Mouse (Mus musculus): Measurements from ENCODE around the gene Adcy1. TPM values are rescaled to one million over a fixed set of nuclear protein-coding genes. Genes with fewer than 3 reads are reported as not detected.

Gene Adcy1
- polyA plus RNA-seq, 1 experiment: 0.02 TPM

GRCm38 (mm10) chr11:7069762-7070161 is 6.5 kb downstream of the Adcy1 start:
- H3K27me3 ChIP-seq (ENCODE audit: control insufficient read depth, insufficient read depth, insufficient read length): no peaks in the 10 kb centered on the region
- H3ac ChIP-seq (ENCODE audit: control insufficient read depth, insufficient read length, low read depth): no peak overlapping the region
- H3K36me3 ChIP-seq (ENCODE audit: control insufficient read depth, insufficient read depth): no peaks in the 10 kb centered on the region
- H3K79me2 ChIP-seq (ENCODE audit: control insufficient read depth, insufficient read depth): no peaks in the 10 kb centered on the region
- TF ChIP-seq MYOD1 (IDR thresholded peaks at IDR 0.05; ENCODE audit: control insufficient read depth, insufficient read length, low read depth): no peak
- TF ChIP-seq CEBPB (IDR thresholded peaks at IDR 0.05; ENCODE audit: low read depth): no peak
- TF ChIP-seq FOSL1 (IDR thresholded peaks at IDR 0.05; ENCODE audit: insufficient read depth, low read length, poor library complexity, severe bottlenecking): no peak
- TF ChIP-seq MYOG (IDR thresholded peaks at IDR 0.05; ENCODE audit: control insufficient read depth, extremely low read depth, insufficient read length): no peak
- TF ChIP-seq CTCF (IDR thresholded peaks at IDR 0.05; ENCODE audit: control insufficient read depth, insufficient read depth, insufficient read length): no peak
- no peak for TF ChIP-seq USF1 (IDR thresholded peaks at IDR 0.05; ENCODE audit: low read depth)
- TF ChIP-seq MAX (IDR thresholded peaks at IDR 0.05): no peak
- H3K79me3 ChIP-seq (ENCODE audit: low read depth): no peaks in the 10 kb centered on the region
- H3K4me3 ChIP-seq (ENCODE audit: insufficient read depth, poor library complexity, severe bottlenecking): no peak overlapping the region

- TF ChIP-seq FOSL1 (IDR thresholded peaks at IDR 0.05; ENCODE audit: insufficient read depth, low read length, poor library complexity, severe bottlenecking): no peak
- TF ChIP-seq MAX (IDR thresholded peaks at IDR 0.05): no peak
- TF ChIP-seq USF1 (IDR thresholded peaks at IDR 0.05; ENCODE audit: low read depth): no peak
- no peak for TF ChIP-seq MYOD1 (IDR thresholded peaks at IDR 0.05; ENCODE audit: control insufficient read depth, insufficient read length, low read depth)
- TF ChIP-seq CEBPB (IDR thresholded peaks at IDR 0.05; ENCODE audit: low read depth): no peak
- no peak for TF ChIP-seq MYOG (IDR thresholded peaks at IDR 0.05; ENCODE audit: control insufficient read depth, extremely low read depth, insufficient read length)
- TF ChIP-seq CTCF (IDR thresholded peaks at IDR 0.05; ENCODE audit: control insufficient read depth, insufficient read depth, insufficient read length): no peak
- H3ac ChIP-seq (ENCODE audit: control insufficient read depth, insufficient read length, low read depth): no peak overlapping the region
These were observed 8.3 kb downstream of the Adcy1 start for GRCm38 (mm10) chr11:7071617-7072016.

GRCm38 (mm10) chr11:7073556-7073955 is 10.3 kb downstream of the Adcy1 start:
- Histone ChIP-seq H3K4me3 (ENCODE audit: insufficient read depth, poor library complexity, severe bottlenecking) (no peak overlapping the region), H3K79me2 (ENCODE audit: control insufficient read depth, insufficient read depth) (no peaks in the 10 kb centered on the region), H3K79me3 (ENCODE audit: low read depth) (no peaks in the 10 kb centered on the region), H3K27me3 (ENCODE audit: control insufficient read depth, insufficient read depth, insufficient read length) (no peaks in the 10 kb centered on the region), H3K36me3 (ENCODE audit: control insufficient read depth, insufficient read depth) (no peaks in the 10 kb centered on the region), H3ac (ENCODE audit: control insufficient read depth, insufficient read length, low read depth) (no peak overlapping the region)
- TF ChIP-seq CEBPB (IDR thresholded peaks at IDR 0.05; ENCODE audit: low read depth): no peak
- TF ChIP-seq MAX (IDR thresholded peaks at IDR 0.05): no peak
- no peak for TF ChIP-seq MYOD1 (IDR thresholded peaks at IDR 0.05; ENCODE audit: control insufficient read depth, insufficient read length, low read depth)
- no peak for TF ChIP-seq MYOG (IDR thresholded peaks at IDR 0.05; ENCODE audit: control insufficient read depth, extremely low read depth, insufficient read length)
- TF ChIP-seq CTCF (IDR thresholded peaks at IDR 0.05; ENCODE audit: control insufficient read depth, insufficient read depth, insufficient read length): no peak
- no peak for TF ChIP-seq FOSL1 (IDR thresholded peaks at IDR 0.05; ENCODE audit: insufficient read depth, low read length, poor library complexity, severe bottlenecking)
- no peak for TF ChIP-seq USF1 (IDR thresholded peaks at IDR 0.05; ENCODE audit: low read depth)

More at GRCm38 (mm10) chr11:7071617-7072016, 8.3 kb downstream of the Adcy1 start:
- H3K36me3 ChIP-seq (ENCODE audit: control insufficient read depth, insufficient read depth): no peaks in the 10 kb centered on the region
- no peaks in the 10 kb centered on the region for H3K79me2 ChIP-seq (ENCODE audit: control insufficient read depth, insufficient read depth)
- no peaks in the 10 kb centered on the region for H3K27me3 ChIP-seq (ENCODE audit: control insufficient read depth, insufficient read depth, insufficient read length)
- H3K4me3 ChIP-seq (ENCODE audit: insufficient read depth, poor library complexity, severe bottlenecking): no peak overlapping the region
- no peaks in the 10 kb centered on the region for H3K79me3 ChIP-seq (ENCODE audit: low read depth)

DNA sequence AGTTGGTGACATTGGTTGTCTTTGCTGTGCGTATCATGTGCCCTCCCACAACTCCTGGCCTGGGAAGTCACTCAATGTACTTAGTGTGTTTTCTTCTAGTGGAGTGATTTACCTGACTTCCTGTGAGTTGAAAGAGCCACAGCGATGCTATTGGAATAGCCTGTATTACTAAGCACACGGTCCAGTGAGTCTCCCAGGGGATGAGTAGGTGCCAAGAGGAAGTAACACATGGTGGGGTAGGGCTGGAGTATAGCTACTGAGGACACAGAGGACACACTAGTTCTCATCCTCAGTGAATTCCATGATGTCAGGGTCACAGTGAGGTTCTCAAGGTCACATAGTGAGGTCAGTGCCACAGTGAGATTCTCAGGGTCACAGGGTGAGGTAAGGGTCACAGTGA is 13.2 kb downstream of the Adcy1 start:
- no peaks in the 10 kb centered on the region for H3K36me3 ChIP-seq (ENCODE audit: control insufficient read depth, insufficient read depth)
- H3ac ChIP-seq (ENCODE audit: control insufficient read depth, insufficient read length, low read depth): no peak overlapping the region
- no peaks in the 10 kb centered on the region for H3K27me3 ChIP-seq (ENCODE audit: control insufficient read depth, insufficient read depth, insufficient read length)
- TF ChIP-seq MAX (IDR thresholded peaks at IDR 0.05) (no peak), USF1 (IDR thresholded peaks at IDR 0.05; ENCODE audit: low read depth) (no peak), CTCF (IDR thresholded peaks at IDR 0.05; ENCODE audit: control insufficient read depth, insufficient read depth, insufficient read length) (no peak), FOSL1 (IDR thresholded peaks at IDR 0.05; ENCODE audit: insufficient read depth, low read length, poor library complexity, severe bottlenecking) (no peak), CEBPB (IDR thresholded peaks at IDR 0.05; ENCODE audit: low read depth) (no peak), MYOD1 (IDR thresholded peaks at IDR 0.05; ENCODE audit: control insufficient read depth, insufficient read length, low read depth) (no peak), MYOG (IDR thresholded peaks at IDR 0.05; ENCODE audit: control insufficient read depth, extremely low read depth, insufficient read length) (no peak)
- no peak overlapping the region for H3K4me3 ChIP-seq (ENCODE audit: insufficient read depth, poor library complexity, severe bottlenecking)
- no peaks in the 10 kb centered on the region for H3K79me2 ChIP-seq (ENCODE audit: control insufficient read depth, insufficient read depth)
- H3K79me3 ChIP-seq (ENCODE audit: low read depth): no peaks in the 10 kb centered on the region

GRCm38 (mm10) chr11:7081893-7082292 is 18.6 kb downstream of the Adcy1 start:
- no peak overlapping the region for H3ac ChIP-seq (ENCODE audit: control insufficient read depth, insufficient read length, low read depth)
- no peaks in the 10 kb centered on the region for H3K79me3 ChIP-seq (ENCODE audit: low read depth)
- TF ChIP-seq MAX (IDR thresholded peaks at IDR 0.05): no peak
- no peak for TF ChIP-seq FOSL1 (IDR thresholded peaks at IDR 0.05; ENCODE audit: insufficient read depth, low read length, poor library complexity, severe bottlenecking)
- TF ChIP-seq USF1 (IDR thresholded peaks at IDR 0.05; ENCODE audit: low read depth): no peak
- no peak for TF ChIP-seq MYOD1 (IDR thresholded peaks at IDR 0.05; ENCODE audit: control insufficient read depth, insufficient read length, low read depth)
- no peak for TF ChIP-seq CEBPB (IDR thresholded peaks at IDR 0.05; ENCODE audit: low read depth)
- no peak for TF ChIP-seq MYOG (IDR thresholded peaks at IDR 0.05; ENCODE audit: control insufficient read depth, extremely low read depth, insufficient read length)
- no peak overlapping the region for H3K4me3 ChIP-seq (ENCODE audit: insufficient read depth, poor library complexity, severe bottlenecking)
- H3K79me2 ChIP-seq (ENCODE audit: control insufficient read depth, insufficient read depth): no peaks in the 10 kb centered on the region
- no peaks in the 10 kb centered on the region for H3K36me3 ChIP-seq (ENCODE audit: control insufficient read depth, insufficient read depth)
- H3K27me3 ChIP-seq (ENCODE audit: control insufficient read depth, insufficient read depth, insufficient read length): no peaks in the 10 kb centered on the region

GRCm38 (mm10) chr11:7083911-7084310 is 20.6 kb downstream of the Adcy1 start:
- Histone ChIP-seq H3K36me3 (ENCODE audit: control insufficient read depth, insufficient read depth) (no peaks in the 10 kb centered on the region), H3K4me3 (ENCODE audit: insufficient read depth, poor library complexity, severe bottlenecking) (no peak overlapping the region), H3K79me3 (ENCODE audit: low read depth) (no peaks in the 10 kb centered on the region), H3K27me3 (ENCODE audit: control insufficient read depth, insufficient read depth, insufficient read length) (no peaks in the 10 kb centered on the region), H3ac (ENCODE audit: control insufficient read depth, insufficient read length, low read depth) (no peak overlapping the region), H3K79me2 (ENCODE audit: control insufficient read depth, insufficient read depth) (no peaks in the 10 kb centered on the region)
- TF ChIP-seq CEBPB (IDR thresholded peaks at IDR 0.05; ENCODE audit: low read depth) (no peak), USF1 (IDR thresholded peaks at IDR 0.05; ENCODE audit: low read depth) (no peak), MYOD1 (IDR thresholded peaks at IDR 0.05; ENCODE audit: control insufficient read depth, insufficient read length, low read depth) (no peak)
